Mouse (Mus musculus): ENCODE data around the gene Gm20777. TPM values are rescaled to one million over a fixed set of nuclear protein-coding genes. Genes with fewer than 3 reads are reported as not detected.
"Not testable (repeated sequence)": the region's sequence is repeated elsewhere in the genome, so short reads cannot be mapped to it uniquely, and the experiment has no call there.

Gm20777 gene
- polyA plus RNA-seq (2014; fragmentation: Nextera tagmentation; extraction: Ambion mirVana), result not detected in 2 replicates

DNA sequence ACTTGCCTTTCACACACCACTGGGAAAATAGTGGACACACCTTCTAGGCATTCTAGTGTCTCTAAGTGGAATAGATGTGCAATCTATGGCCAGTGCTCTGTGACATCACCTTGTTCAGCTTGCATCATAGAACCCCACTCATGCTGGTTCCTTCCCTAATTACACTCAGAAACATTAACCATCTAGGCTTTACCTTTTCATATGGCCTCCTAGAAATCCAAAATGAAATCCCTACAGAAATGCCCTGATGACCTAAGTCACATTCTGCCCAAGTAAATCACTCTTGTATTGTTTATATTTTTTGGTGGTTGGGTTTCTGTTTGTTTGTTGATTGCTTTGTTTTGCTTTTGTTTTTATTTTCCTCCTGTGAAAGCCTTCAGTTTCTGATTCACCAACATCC lies at the start of gene Gm20777:
Gene Gm20777, minus strand, starts transcription at position 101 of the 400 bp plus-strand sequence.
- not testable (repeated sequence) for H3K27me3 ChIP-seq (ENCODE audit: control insufficient read depth, insufficient read depth, low read length); H3K36me3 ChIP-seq (ENCODE audit: control insufficient read depth, insufficient read depth, low read length); DNase-seq (ENCODE audit: low spot score); H3K27ac ChIP-seq (ENCODE audit: low read depth, low read length); H3K9ac ChIP-seq (ENCODE audit: low read depth, low read length); H3K9me3 ChIP-seq (ENCODE audit: control insufficient read depth, low read length); H3K4me2 ChIP-seq (replicated peaks; ENCODE audit: low read depth, low read length); H3K4me3 ChIP-seq (ENCODE audit: low read depth, low read length); ATAC-seq (ENCODE audit: low FRiP score); H3K4me1 ChIP-seq (replicated peaks; ENCODE audit: control insufficient read depth, insufficient read depth, low read length)

DNA sequence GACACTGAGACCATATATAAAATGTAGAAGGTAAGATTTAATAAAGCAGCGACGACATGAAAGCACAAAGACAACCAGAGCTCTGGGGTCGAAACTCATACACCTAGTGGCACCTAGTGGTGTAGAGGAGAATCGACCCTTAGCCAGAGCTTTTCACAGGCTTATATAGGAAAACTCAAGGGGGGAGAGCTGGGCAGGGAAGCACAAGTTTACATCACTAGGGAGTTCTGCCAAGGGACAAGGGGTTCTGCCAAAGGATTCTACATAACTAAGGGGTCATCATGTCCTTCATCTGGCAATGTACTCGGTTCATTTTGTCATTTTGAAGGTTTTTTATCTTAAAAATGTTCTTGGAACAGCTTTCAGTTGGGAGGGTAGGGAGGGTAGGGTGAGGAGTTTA lies 42.7 kb downstream of the Gm20777 start:
- no CpG with 5 or more reads among the region's 5 CpGs for WGBS
- not testable (repeated sequence) for H3K9ac ChIP-seq (ENCODE audit: low read depth, low read length); H3K36me3 ChIP-seq (ENCODE audit: control insufficient read depth, insufficient read depth, low read length)

DNA sequence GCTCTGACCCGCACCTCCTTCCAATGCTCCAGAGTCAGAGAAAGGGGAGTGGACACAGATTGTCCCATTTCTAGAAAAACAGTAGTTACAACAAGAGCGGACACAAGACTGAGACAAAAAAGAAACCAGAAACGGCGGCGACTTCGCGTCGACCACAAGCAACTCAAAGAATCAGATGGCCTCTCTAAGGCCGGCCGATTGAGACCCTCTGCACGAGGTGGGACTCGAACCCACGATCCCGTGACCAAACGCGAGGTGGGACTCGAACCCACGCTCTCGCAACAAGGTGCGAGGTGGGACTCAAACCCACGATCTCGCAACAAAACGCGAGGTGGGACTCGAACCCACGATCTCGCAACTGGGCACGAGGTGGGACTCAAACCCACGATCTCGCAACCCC lies 43.5 kb downstream of the Gm20777 start:
- ATAC-seq (ENCODE audit: low FRiP score); H3K9me3 ChIP-seq (ENCODE audit: control insufficient read depth, low read length); H3K4me1 ChIP-seq (replicated peaks; ENCODE audit: control insufficient read depth, insufficient read depth, low read length); H3K9ac ChIP-seq (ENCODE audit: low read depth, low read length); H3K27me3 ChIP-seq (ENCODE audit: control insufficient read depth, insufficient read depth, low read length); H3K27ac ChIP-seq (ENCODE audit: low read depth, low read length); H3K4me2 ChIP-seq (replicated peaks; ENCODE audit: low read depth, low read length); DNase-seq (ENCODE audit: low spot score); H3K4me3 ChIP-seq (ENCODE audit: low read depth, low read length); H3K36me3 ChIP-seq (ENCODE audit: control insufficient read depth, insufficient read depth, low read length): not testable (repeated sequence)
- WGBS, result 93% methylated on average over 24 of the region's 30 CpGs

More for the DNA sequence above, 42.7 kb downstream of the Gm20777 start:
- H3K4me3 ChIP-seq (ENCODE audit: low read depth, low read length); H3K27ac ChIP-seq (ENCODE audit: low read depth, low read length); H3K4me1 ChIP-seq (replicated peaks; ENCODE audit: control insufficient read depth, insufficient read depth, low read length); H3K27me3 ChIP-seq (ENCODE audit: control insufficient read depth, insufficient read depth, low read length); ATAC-seq (ENCODE audit: low FRiP score); H3K4me2 ChIP-seq (replicated peaks; ENCODE audit: low read depth, low read length); H3K9me3 ChIP-seq (ENCODE audit: control insufficient read depth, low read length); DNase-seq (ENCODE audit: low spot score): not testable (repeated sequence)

DNA sequence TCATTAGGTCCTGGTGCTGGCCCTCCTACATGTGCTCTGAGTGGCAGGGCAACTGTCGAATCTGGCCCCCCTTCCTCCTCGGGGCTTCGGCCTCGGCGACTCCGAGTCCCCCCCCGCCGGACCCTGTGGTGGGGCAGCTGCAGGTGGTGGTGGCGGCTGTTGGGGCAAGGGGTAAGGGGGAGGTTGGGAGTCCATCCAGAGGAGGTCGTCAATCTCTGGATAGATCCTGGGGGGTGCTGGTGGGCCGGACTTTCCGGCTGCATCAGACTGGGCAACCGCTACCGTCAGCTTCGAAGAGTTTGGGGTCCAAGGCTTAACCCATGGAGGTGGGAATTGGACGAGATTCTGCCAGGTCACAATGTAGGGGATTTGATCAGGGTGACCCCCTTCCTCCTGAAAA lies 44.0 kb downstream of the Gm20777 start:
- not testable (repeated sequence) for H3K36me3 ChIP-seq (ENCODE audit: control insufficient read depth, insufficient read depth, low read length); H3K27me3 ChIP-seq (ENCODE audit: control insufficient read depth, insufficient read depth, low read length); H3K4me1 ChIP-seq (replicated peaks; ENCODE audit: control insufficient read depth, insufficient read depth, low read length); H3K9me3 ChIP-seq (ENCODE audit: control insufficient read depth, low read length); H3K27ac ChIP-seq (ENCODE audit: low read depth, low read length); H3K9ac ChIP-seq (ENCODE audit: low read depth, low read length); DNase-seq (ENCODE audit: low spot score); H3K4me2 ChIP-seq (replicated peaks; ENCODE audit: low read depth, low read length); H3K4me3 ChIP-seq (ENCODE audit: low read depth, low read length); ATAC-seq (ENCODE audit: low FRiP score)
- 95% methylated on average over 11 of the region's 16 CpGs for WGBS

DNA sequence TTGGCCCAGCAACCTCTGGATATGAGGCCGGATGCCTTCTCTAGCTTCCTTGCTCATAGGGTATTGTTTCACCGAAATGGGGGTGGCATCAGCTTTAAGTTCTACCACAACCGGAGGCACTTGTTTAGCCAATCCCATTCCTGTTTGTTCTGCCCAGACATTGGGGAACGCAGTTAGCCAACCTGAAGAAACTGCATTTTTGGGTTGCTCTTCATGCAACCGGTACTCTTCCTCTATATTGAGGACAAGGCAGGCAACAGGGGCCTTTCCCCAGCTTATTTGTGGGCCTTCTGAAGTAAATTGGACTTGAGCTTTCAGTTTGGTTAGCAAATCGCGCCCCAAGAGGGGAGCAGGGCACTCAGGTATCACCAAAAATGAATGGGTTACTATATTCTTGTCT lies 45.6 kb downstream of the Gm20777 start:
- not testable (repeated sequence) for H3K4me3 ChIP-seq (ENCODE audit: low read depth, low read length); H3K27me3 ChIP-seq (ENCODE audit: control insufficient read depth, insufficient read depth, low read length); DNase-seq (ENCODE audit: low spot score); H3K4me1 ChIP-seq (replicated peaks; ENCODE audit: control insufficient read depth, insufficient read depth, low read length); H3K27ac ChIP-seq (ENCODE audit: low read depth, low read length); H3K9ac ChIP-seq (ENCODE audit: low read depth, low read length); ATAC-seq (ENCODE audit: low FRiP score); H3K9me3 ChIP-seq (ENCODE audit: control insufficient read depth, low read length); H3K4me2 ChIP-seq (replicated peaks; ENCODE audit: low read depth, low read length); H3K36me3 ChIP-seq (ENCODE audit: control insufficient read depth, insufficient read depth, low read length)
- WGBS, result 96% methylated on average over 3 of the region's 7 CpGs

Other genes starting within 250 kb of the Gm20777 start
- gene Gm20737, start 216.4 kb downstream of the Gm20777 start, polyA plus RNA-seq (2014; fragmentation: Nextera tagmentation; extraction: Ambion mirVana), result not detected in 2 replicates
- not detected in 2 replicates for gene Gm21775, start 199.0 kb downstream of the Gm20777 start, polyA plus RNA-seq (2014; fragmentation: Nextera tagmentation; extraction: Ambion mirVana)
- not detected in 2 replicates for gene Gm21900, start 136.1 kb downstream of the Gm20777 start, polyA plus RNA-seq (2014; fragmentation: Nextera tagmentation; extraction: Ambion mirVana)